Comparison of ENCODE assay signal across 9 mouse cellular contexts in genomic region chr12:100106275-100106895, GRCm38 (mm10). TPM values are rescaled to one million over a fixed set of nuclear protein-coding genes. Genes with fewer than 3 reads are reported as not detected.
DNase-seq lines count a peak whose midpoint lies in the region; ATAC-seq and TF ChIP-seq lines count a peak whose summit lies in the region.
"Had no signal": no experiment of that assay in that cellular context is flagged by ENCODE, and none has a peak within 500 bp of the region (broad histone marks: within the 10 kb centered on the region; RNA-seq: fewer than 3 reads in every experiment).

No protein-coding gene starts in this region.

- H3K4me2 ChIP-seq in CH12.LX (ENCODE audit: insufficient read depth, low read depth, poor library complexity, severe bottlenecking): peak overlapping the region; percentile 83
- peak overlapping the region; percentile 20; the same call in 1 of the 2 replicates for H3K4me2 ChIP-seq in embryonic facial prominence, embryonic 13.5 days
- H3K4me2 ChIP-seq in heart, postnatal 0 days (ENCODE audit: low read depth, low read length): no peak overlapping the region
- H3K4me2 ChIP-seq: limb, embryonic 13.5 days had no signal

- peak; percentile 81 for DNase-seq in CH12.LX (ENCODE audit: extremely low read depth)
- peak; percentile 85 for DNase-seq in adrenal gland, postnatal 10 days
- DNase-seq in heart, postnatal 0 days (ENCODE audit: low spot score): peak; percentile 73
- DNase-seq in layer of hippocampus, adult 18-20 months (ENCODE audit: low spot score in 2 of 2): peak; percentile 59 to 87
- DNase-seq in lung, postnatal 25 days (ENCODE audit: low spot score): peak; percentile 74
- peak; percentile 76 for DNase-seq in right cerebral cortex, adult 18-20 months
- peak; percentile 71 for DNase-seq in urinary bladder, postnatal 25 days (ENCODE audit: low spot score)

- ATAC-seq in embryonic facial prominence, embryonic 13.5 days (ENCODE audit: insufficient number of reproducible peaks, insufficient read depth, low FRiP score, low TSS enrichment, low read depth): no peak
- no peak for ATAC-seq in heart, postnatal 0 days (ENCODE audit: insufficient read depth, low read depth)

- H3K4me3 ChIP-seq in CH12.LX (replicated peaks in 1 of 3; ENCODE audit: low read depth in 2 of 3, low read length in 2 of 3, poor library complexity in 1 of 3): no peak overlapping the region
- H3K4me3 ChIP-seq in embryonic facial prominence, embryonic 13.5 days: no peak overlapping the region
- no peak overlapping the region for H3K4me3 ChIP-seq in heart, postnatal 0 days (ENCODE audit: low read depth, low read length)
- H3K4me3 ChIP-seq: limb, embryonic 13.5 days had no signal

- peak; percentile 53 to 86; a peak in 3 of 4 replicates for TF ChIP-seq CTCF in CH12.LX (conservative IDR thresholded peaks at IDR 0.05 in 1 of 2, IDR thresholded peaks at IDR 0.05 in 1 of 2; ENCODE audit: low read depth in 2 of 2, low read length in 2 of 2)
- TF ChIP-seq CTCF in heart, postnatal 0 days (IDR thresholded peaks at IDR 0.05; ENCODE audit: low read depth): peak; percentile 83

- no peak; the same call in none of the 2 replicates for TF ChIP-seq POLR2A in CH12.LX (IDR thresholded peaks at IDR 0.05; ENCODE audit: low read depth, low read length)

- no peak for TF ChIP-seq EP300 in CH12.LX (IDR thresholded peaks at IDR 0.05; ENCODE audit: low read length)
- TF ChIP-seq EP300 in heart, postnatal 0 days (IDR thresholded peaks at IDR 0.05; ENCODE audit: low read depth): no peak

- dilution Hi-C loops in CH12.LX (cut with MboI; ENCODE audit: extremely low pct_ligation_motif_present, extremely low pct_unique_long_range_greater_than_20kb, low sequenced_read_pairs): no loop called here

- in situ Hi-C loops in CH12.LX (cut with MboI; ENCODE audit: low pct_ligation_motif_present, low pct_unique_long_range_greater_than_20kb, low sequenced_read_pairs): loop anchor here (10.0 to 25.0 kb wide), 2 partner anchors 202 to 1019 kb away; no protein-coding TSS in a partner anchor

- H3K27ac ChIP-seq in CH12.LX (ENCODE audit: insufficient read depth, low read depth): peak overlapping the region; percentile 55
- H3K27ac ChIP-seq in embryonic facial prominence, embryonic 13.5 days: no peak overlapping the region
- H3K27ac ChIP-seq in heart, postnatal 0 days (ENCODE audit: low read depth): no peak overlapping the region
- H3K27ac ChIP-seq: limb, embryonic 13.5 days had no signal

- no peaks in the 10 kb centered on the region for H3K9me3 ChIP-seq in CH12.LX (replicated peaks; ENCODE audit: low read length)
- no peaks in the 10 kb centered on the region for H3K9me3 ChIP-seq in embryonic facial prominence, embryonic 13.5 days
- no peaks in the 10 kb centered on the region for H3K9me3 ChIP-seq in heart, postnatal 0 days (replicated peaks; ENCODE audit: control insufficient read depth, low read length)
- H3K9me3 ChIP-seq: limb, embryonic 13.5 days had no signal

- WGBS in embryonic facial prominence, embryonic 13.5 days: 11% methylated on average over 20 of the region's 20 CpGs
- 12% methylated on average over 20 of the region's 20 CpGs for WGBS in heart, postnatal 0 days

- TF ChIP-seq RAD21 in CH12.LX (IDR thresholded peaks at IDR 0.05; ENCODE audit: low read depth, low read length): peak; percentile 86

- peaks cover 0 to 2% of the 10 kb centered on the region in 2 experiments for H3K36me3 ChIP-seq in CH12.LX (replicated peaks in 1 of 2; ENCODE audit: control insufficient read depth in 1 of 2, insufficient read depth in 1 of 2, low read length in 1 of 2)
- 0 out of 2 replicates have a peak, but pooled peaks cover under 1% of the 10 kb centered on the region for H3K36me3 ChIP-seq in embryonic facial prominence, embryonic 13.5 days
- no peaks in the 10 kb centered on the region for H3K36me3 ChIP-seq in heart, postnatal 0 days (replicated peaks; ENCODE audit: control insufficient read depth, insufficient read depth, low read length)

- peaks cover 13 to 27% of the 10 kb centered on the region in 2 experiments for H3K4me1 ChIP-seq in CH12.LX (ENCODE audit: control insufficient read depth in 1 of 2, insufficient read depth in 2 of 2)
- H3K4me1 ChIP-seq in embryonic facial prominence, embryonic 13.5 days: peaks cover 12% of the 10 kb centered on the region
- peaks cover 8% of the 10 kb centered on the region for H3K4me1 ChIP-seq in heart, postnatal 0 days (ENCODE audit: control insufficient read depth, insufficient read depth)

- H3K79me2 ChIP-seq in CH12.LX (replicated peaks; ENCODE audit: control insufficient read depth, extremely low read depth, insufficient read depth, poor library complexity, severe bottlenecking): peaks cover 12% of the 10 kb centered on the region

- H3K27me3 ChIP-seq in CH12.LX (replicated peaks): no peaks in the 10 kb centered on the region
- H3K27me3 ChIP-seq in embryonic facial prominence, embryonic 13.5 days: no peaks in the 10 kb centered on the region; the same call in 1 of the 2 replicates
- H3K27me3 ChIP-seq in heart, postnatal 0 days (ENCODE audit: control insufficient read depth, insufficient read depth, low read length): 0 out of 2 replicates have a peak, but pooled peaks cover 2% of the 10 kb centered on the region

- H3K9ac ChIP-seq in CH12.LX (ENCODE audit: insufficient read depth, low read depth): peak overlapping the region; percentile 64
- H3K9ac ChIP-seq in embryonic facial prominence, embryonic 13.5 days: no peak overlapping the region
- H3K9ac ChIP-seq in heart, postnatal 0 days (replicated peaks; ENCODE audit: low read depth, low read length): no peak overlapping the region
- H3K9ac ChIP-seq: limb, embryonic 13.5 days had no signal

TF ChIP-seq in CH12.LX, 34 proteins besides CTCF, POLR2A, EP300 and RAD21:
- TF ChIP-seq BHLHE40 (IDR thresholded peaks at IDR 0.05; ENCODE audit: low read depth, low read length) (peak; percentile 84), MXI1 (IDR thresholded peaks at IDR 0.05; ENCODE audit: low read depth, low read length) (peak; percentile 35; the same call in 1 of the 2 replicates), MAFK (IDR thresholded peaks at IDR 0.05; ENCODE audit: insufficient replicate concordance, low read length) (no peak), MAZ (IDR thresholded peaks at IDR 0.05; ENCODE audit: low read depth, low read length) (0 out of 2 replicates have a peak, but pooled peaks have one; percentile 27), MAX (IDR thresholded peaks at IDR 0.05; ENCODE audit: low read length) (no peak), TCF12 (IDR thresholded peaks at IDR 0.05; ENCODE audit: low read depth, low read length) (peak; percentile 61), ELF1 (IDR thresholded peaks at IDR 0.05; ENCODE audit: low read depth, low read length) (peak; percentile 49; the same call in 1 of the 2 replicates), TBP (conservative IDR thresholded peaks at IDR 0.05; ENCODE audit: low read depth, low read length) (peak; percentile 70; the same call in 1 of the 2 replicates), NRF1 (IDR thresholded peaks at IDR 0.05; ENCODE audit: low read depth, low read length) (peak; percentile 71), ZC3H11A (IDR thresholded peaks at IDR 0.05; ENCODE audit: low read depth, low read length) (peak; percentile 63), MYC (IDR thresholded peaks at IDR 0.05; ENCODE audit: low read depth, low read length) (peak; percentile 73; the same call in 1 of the 2 replicates), HCFC1 (IDR thresholded peaks at IDR 0.05; ENCODE audit: low read depth, low read length) (no peak; the same call in 1 of the 2 replicates), ZKSCAN1 (IDR thresholded peaks at IDR 0.05; ENCODE audit: borderline replicate concordance, low read depth, low read length) (no peak), NELFE (IDR thresholded peaks at IDR 0.05; ENCODE audit: low read depth, low read length) (peak; percentile 50), SIN3A (IDR thresholded peaks at IDR 0.05; ENCODE audit: low read length) (peak; percentile 68; the same call in 1 of the 2 replicates), ZNF384 (IDR thresholded peaks at IDR 0.05; ENCODE audit: low read depth, low read length) (no peak), SMC3 (IDR thresholded peaks at IDR 0.05; ENCODE audit: low read depth, low read length) (peak; percentile 93), KAT2A (IDR thresholded peaks at IDR 0.05; ENCODE audit: insufficient replicate concordance, low read length) (no peak), JUND (conservative IDR thresholded peaks at IDR 0.05; ENCODE audit: low read depth, low read length) (no peak), ETS1 (conservative IDR thresholded peaks at IDR 0.05; ENCODE audit: low read depth, low read length) (no peak), MEF2A (IDR thresholded peaks at IDR 0.05; ENCODE audit: borderline replicate concordance, low read depth, low read length) (peak; percentile 61; the same call in 1 of the 2 replicates), ZMIZ1 (IDR thresholded peaks at IDR 0.05; ENCODE audit: low read depth, low read length) (peak; percentile 39; the same call in 1 of the 2 replicates), E2F4 (IDR thresholded peaks at IDR 0.05; ENCODE audit: insufficient replicate concordance, low read depth, low read length) (peak; percentile 92), POLR2AphosphoS2 (IDR thresholded peaks at IDR 0.05; ENCODE audit: low read depth, low read length) (no peak)

RNA-seq across cellular contexts. Expression of gene Psmc1, which starts 3.6 kb away (rescaled TPM):
- 244 and 326 TPM in 2 replicates for total RNA-seq in CH12.LX (2012; rRNA removed)
- total RNA-seq in CH12.LX (2014; rRNA removed): 278 and 297 TPM in 2 replicates
- polyA plus RNA-seq in CH12.LX (2012; ENCODE audit: insufficient read length, low read depth): 501 and 701 TPM in 2 replicates
- 100 to 1,000 TPM; 167 to 169 TPM for total RNA-seq in adrenal gland, postnatal 10 days (2021)
- polyA plus RNA-seq in embryonic facial prominence, embryonic 13.5 days (2015; fragmentation: Nextera tagmentation; extraction: Ambion mirVana): 256 and 280 TPM in 2 replicates
- total RNA-seq in heart, postnatal 0 days (2014; rRNA removed; ENCODE audit: low replicate concordance): 52.4 and 163 TPM in 2 replicates
- 192 and 202 TPM in 2 replicates for polyA plus RNA-seq in heart, postnatal 0 days (2015; fragmentation: Nextera tagmentation; extraction: Ambion mirVana)
- total RNA-seq in layer of hippocampus, adult 18-20 months (2021): 100 to 1,000 TPM; 186 to 195 TPM

RNA-seq across cellular contexts. Expression of gene Nrde2, which starts 53.1 kb away (rescaled TPM):
- total RNA-seq in CH12.LX (2012; rRNA removed) (18.9 and 21.5 TPM in 2 replicates), CH12.LX (2014; rRNA removed) (24.9 and 25.6 TPM in 2 replicates)
- polyA plus RNA-seq in CH12.LX (2012; ENCODE audit: insufficient read length, low read depth): 23.6 and 29.2 TPM in 2 replicates
- total RNA-seq in adrenal gland, postnatal 10 days (2021): 10 to 100 TPM; 14.8 to 19.4 TPM
- polyA plus RNA-seq in embryonic facial prominence, embryonic 13.5 days (2015; fragmentation: Nextera tagmentation; extraction: Ambion mirVana): 14.9 and 15.2 TPM in 2 replicates
- 13.7 and 16.6 TPM in 2 replicates for total RNA-seq in heart, postnatal 0 days (2014; rRNA removed; ENCODE audit: low replicate concordance)
- 7.6 and 7.7 TPM in 2 replicates for polyA plus RNA-seq in heart, postnatal 0 days (2015; fragmentation: Nextera tagmentation; extraction: Ambion mirVana)
- 10 to 100 TPM; 16.8 to 17.4 TPM for total RNA-seq in layer of hippocampus, adult 18-20 months (2021)
